Mouse (Mus musculus) heart, adult 18-20 months (tissue): ENCODE results near the gene Ppp2r5d. TPM values are rescaled to one million over a fixed set of nuclear protein-coding genes. Genes with fewer than 3 reads are reported as not detected.

Experiments used
- DNase-seq, 2 experiments: peaks; one replicate each; pipeline ENCODE4 v3.0.0; 2021 to 2022; ENCODE audit warnings: mixed read lengths in 1 of 2
- total RNA-seq, 2 experiments: library from RNA; stranded (reverse); gene quantifications; 2 replicates each; pipeline ENCODE4 v1.2.3; 2021

Gene Ppp2r5d
- total RNA-seq, 2 experiments from 2014 or later: 29.0 to 30.0 TPM

DNA sequence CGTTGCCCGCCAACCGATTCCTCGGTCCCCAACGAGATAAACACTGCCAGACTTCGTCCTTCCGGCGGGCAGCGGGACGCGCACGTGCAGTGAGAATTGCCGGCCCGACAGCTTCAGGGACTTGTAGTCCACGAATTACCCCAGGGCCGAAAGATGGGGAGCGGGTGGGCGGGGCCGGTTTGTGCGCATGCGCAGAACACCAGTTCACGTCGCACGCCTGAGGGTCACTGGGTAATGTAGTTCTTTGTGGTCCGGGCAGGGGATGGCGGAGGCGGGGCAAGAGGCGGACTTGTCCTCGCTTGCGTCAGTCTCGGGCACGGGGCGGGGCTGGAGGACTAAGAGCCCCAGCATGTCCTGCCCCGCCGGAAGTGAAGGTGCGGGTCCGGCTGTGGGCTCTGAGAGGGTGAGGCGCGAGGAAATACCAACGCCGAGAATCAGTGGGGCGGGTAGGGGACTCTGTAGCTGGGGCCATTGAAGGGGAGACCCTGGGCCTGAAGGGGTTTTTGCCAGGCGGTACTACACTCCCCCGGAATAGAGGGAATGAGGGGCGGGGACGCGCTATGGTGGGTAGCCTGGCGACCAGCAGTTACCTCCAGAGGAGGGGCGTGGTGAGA, 24.0 kb downstream of the Ppp2r5d start, which contains the start of gene Klhdc3:
Klhdc3 (minus strand) TSS at position 155 of the 614 bp plus-strand sequence.
- peak; percentile 97 to 99 for DNase-seq

DNA sequence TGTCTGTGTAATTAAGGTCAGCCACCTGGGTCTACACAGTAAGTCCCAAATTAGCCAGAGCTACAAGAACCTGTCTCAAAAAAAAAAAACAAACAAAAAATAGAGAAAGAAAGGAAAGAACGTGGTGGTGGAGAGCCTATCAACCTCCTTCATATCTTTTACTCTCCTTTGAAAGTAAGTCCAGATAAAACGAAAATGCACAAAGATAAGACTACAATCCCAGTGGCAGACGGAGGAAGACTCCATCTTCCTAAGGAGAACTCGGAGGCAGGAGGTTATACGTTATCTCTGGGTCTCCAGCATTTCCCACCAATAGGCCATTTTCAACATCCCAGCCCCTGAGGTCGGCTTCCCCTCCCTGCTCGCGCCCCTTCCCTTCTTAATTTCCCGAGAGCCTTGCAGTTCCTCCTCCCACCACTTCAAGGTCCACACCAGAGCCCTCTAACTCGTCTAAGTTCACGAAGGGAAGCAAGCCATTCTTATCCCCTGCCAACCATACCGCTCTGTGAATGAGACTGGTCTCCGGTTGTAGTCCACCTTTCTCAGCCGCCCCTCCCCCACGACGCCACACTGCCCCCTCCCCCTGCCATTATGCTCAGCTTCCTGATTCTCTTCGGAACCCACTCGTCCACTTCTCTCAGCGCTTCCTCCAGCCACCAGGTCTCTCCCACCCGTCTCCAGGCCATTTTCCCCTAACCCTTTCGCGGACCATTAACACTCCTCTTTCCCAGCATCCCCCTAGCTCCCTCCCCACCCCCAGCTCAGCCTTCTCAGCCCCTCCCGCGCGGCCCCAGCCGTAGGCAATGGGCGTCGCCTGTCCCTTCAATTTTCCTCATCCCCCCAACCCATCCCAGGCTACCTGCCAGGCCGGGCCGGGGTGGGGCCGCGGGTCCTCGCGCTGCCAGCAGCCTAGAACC, 24.8 kb downstream of the Ppp2r5d start:
- DNase-seq: peak in 1 of 2 experiments; percentile 68

DNA sequence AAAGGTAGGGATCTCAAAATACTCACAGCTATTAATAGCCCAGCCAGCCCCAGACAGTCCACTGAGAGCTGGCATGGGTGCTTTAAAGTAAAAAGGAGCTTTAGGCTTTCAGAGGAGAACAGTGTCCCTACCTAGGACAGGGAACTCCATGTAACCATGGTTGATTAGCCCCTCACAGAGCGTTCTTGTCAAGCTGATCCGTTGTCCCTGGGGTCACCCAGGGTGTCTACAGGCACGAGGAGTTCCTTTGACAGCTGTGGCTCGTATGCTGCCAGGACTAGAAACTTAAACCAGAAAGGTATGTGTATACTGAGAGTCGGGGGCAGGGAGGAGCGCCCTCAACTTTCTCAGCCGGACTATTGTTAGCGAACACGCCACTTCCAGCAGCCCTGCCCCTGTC, 26.0 kb downstream of the Ppp2r5d start:
- peak; percentile 53 to 56 for DNase-seq

DNA sequence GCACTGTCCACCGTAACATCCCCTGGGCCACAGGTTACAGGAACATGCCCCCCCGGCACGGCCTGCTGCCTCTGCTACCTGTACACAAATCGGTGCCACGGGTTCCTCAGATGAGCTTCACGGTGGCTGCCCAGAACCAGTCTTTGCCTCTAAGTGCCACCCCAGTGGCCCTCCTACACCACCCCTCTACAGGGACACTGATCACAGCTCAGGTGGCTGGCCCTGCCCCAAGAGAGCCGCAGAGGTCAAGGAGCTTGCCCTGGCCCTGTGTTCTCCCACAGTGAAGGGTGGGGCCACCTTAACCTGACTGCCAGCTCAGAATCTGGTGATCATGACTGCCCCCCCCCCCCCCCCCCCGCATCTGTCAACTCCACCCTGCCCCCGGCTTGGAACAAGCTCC, 26.5 kb downstream of the Ppp2r5d start, which contains the start of gene Mea1:
Mea1 (plus strand) TSS at position 378 of the 400 bp plus-strand sequence.
- DNase-seq: peak; percentile 51 to 54

DNA sequence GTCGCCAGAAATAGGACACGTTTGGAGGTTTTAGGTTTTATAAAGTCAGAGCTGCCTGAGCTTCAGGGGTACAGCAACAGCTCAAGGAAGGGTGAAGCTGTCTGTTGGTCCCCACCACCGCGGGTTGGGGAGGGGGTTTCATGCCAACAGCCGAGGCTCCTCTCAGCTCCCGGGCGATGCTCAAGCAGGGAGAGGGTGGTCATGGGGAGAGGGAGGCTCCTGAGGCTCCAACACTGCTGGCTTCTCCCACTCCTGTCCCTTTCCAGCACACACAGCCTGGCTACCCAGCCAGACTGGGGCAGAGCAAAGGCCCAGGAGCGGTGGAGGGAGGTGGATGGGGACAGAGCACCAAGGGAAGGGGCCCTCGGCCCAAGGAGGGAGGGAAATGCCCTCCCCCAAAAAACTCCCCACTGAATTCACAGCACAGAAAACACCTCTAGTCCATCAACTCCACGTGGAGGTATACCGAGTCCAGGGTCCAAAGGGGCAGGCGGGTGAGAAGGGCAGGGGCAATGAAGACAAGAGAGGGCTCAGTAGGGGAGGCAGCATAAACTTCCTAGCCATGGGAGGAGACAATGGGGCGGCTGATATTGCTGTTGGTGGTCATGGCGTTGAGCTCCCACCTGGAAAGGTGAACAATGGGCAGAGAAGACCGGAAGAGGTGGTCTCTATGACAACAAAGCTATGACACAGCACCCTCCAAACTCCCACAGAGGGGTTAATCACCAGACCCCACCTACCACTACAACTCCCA, 30.2 kb downstream of the Ppp2r5d start:
- no peak for DNase-seq

DNA sequence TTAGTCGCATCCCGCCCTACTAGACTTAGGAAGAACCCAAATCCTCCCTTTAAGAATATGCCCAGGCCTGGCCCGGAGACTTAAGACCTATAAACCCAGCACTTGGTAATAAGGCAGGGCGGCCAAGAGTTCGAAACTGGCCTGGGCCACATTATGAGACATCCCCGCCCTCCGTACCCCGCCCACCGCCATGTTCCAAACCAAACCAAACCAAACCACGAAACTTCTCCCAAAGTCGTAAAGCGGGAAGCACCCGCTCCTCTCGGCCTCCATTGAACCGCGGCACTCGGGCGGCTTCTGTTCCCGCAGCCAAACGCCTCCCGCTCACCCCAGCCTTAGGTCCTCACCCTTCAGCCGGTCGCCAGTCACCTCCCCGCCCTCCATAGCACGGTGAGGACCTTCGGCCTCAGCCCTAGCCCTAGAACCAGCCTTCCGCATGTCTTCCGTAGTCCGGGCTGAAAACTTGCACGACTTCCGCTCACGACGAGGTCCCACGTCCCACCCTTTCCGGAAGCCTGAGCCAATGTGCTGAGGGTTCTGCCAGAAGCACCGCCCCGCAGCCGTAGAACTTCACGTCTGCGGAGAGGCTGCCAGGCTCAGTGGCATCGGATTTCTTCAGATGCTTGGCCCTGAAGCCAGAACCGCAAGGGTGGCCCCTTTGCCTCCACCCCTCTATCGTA, 30.9 kb downstream of the Ppp2r5d start, which contains the start of gene Rrp36:
Rrp36 (minus strand) TSS at position 503 of the 680 bp plus-strand sequence.
- peak; percentile 96 for DNase-seq

DNA sequence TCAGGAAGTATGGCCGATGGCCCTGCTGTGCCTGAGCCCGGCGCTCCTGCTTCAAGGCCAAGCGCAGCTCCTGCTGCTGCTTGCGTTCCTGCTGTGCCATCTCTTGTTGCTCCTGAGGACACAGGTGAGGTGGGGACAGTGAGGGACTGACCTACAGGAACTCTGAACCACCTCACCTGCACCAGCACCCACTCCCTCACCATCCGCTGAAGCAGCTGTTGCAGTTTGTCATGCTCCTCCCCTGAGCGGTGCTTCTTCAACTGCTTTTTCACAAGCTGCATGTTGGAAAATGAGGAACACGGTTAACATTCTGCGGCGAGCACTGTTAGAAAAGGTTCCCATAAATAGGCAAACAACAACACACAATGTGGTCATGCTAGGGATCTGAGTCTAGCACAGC, 35.0 kb downstream of the Ppp2r5d start:
- DNase-seq: no peak

DNA sequence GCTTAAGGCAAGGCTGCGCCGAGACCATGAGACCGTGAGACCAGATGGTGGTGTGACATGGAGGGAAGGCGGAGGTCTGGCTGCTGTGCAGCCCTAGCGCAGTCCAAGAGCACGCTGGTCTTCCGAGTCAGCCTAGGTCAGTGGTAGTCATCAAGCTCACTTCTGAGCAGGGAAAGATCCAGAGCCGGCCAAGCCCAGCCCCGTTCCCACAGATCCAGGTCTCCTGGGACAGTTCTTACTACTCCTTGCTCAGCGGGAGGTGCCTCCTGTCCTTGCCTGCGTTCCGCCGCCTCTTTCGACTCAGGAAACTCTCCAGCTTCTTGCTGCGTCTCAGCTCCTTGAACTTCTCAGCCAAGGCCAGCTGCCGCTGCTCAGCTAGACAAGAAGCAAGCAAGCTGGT, 37.2 kb downstream of the Ppp2r5d start:
- peak; percentile 46 to 70 for DNase-seq

DNA sequence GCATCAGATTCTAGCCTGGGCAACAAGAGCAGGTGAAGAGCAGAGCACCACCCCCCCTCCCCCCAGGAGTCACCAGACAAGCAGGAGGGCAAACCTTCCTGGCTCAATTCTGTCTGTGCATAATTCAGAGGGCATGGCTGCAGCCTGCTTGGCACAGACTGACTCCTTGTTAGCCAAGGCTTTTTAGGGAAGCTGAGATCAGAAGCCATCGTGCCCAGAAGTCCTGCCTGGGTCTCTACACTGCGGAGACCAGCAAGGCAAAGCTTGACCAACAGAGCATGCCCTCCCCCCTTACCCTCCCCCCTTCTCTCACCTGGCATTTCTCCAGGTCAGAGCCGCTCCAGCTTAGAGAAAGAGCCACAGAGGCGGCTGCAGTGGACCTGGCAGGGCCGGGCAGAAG, 42.2 kb downstream of the Ppp2r5d start:
- peak; percentile 51 to 79 for DNase-seq

DNA sequence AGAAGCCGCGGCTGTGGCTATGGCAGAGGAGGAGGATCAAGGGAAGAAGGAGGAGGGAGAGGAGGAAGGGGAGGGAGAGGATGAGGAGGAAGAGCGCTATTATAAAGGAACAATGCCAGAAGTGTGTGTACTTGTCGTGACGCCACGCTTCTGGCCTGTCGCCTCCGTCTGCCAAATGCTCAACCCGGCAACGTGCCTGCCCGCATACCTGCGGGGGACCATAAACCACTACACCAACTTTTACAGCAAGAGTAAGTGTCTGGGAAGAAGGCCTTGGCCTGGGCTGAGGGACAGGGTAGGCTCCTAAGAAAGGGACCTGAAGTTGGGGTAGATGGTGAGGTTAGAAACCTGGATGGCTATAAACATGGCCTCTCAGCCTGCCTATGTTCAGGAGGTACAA, 42.9 kb downstream of the Ppp2r5d start:
- DNase-seq: no peak

DNA sequence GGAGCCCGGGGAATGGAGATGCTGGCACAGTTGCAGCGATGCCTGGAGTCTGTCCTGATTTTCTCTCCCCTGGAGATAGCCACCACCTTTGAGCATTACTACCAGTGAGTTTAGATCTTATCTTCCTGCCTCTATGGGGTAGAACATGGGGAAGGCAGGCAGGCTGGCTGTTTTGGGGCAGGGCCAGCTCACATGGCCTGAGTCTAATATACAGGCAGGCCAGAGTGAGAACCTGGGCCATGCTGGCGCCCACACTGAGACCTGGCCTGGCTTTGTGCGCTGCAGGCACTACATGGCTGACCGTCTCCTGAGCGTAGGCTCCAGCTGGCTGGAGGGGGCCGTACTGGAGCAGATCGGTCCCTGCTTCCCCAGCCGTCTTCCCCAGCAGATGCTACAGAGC, 43.6 kb downstream of the Ppp2r5d start:
- no peak for DNase-seq

DNA sequence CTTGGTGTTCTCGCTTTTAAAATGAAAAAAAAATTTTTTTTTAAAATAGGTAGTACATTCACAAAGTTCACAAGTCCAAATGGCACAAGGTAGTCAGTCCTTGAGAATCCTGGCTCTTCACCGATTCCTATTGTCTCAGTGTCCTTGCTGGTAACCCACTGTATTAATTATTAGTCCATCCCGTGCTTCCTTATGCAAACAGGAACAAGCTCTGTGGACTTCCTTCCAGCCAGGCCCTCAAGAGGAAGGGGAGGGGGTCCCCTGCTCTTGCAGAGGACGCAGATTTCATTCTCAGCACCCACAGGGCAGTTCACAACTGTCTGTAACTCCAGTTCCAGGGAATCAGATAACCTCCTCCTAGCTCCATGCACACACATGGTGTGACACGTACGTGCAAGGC, 48.9 kb downstream of the Ppp2r5d start:
- DNase-seq: no peak

DNA sequence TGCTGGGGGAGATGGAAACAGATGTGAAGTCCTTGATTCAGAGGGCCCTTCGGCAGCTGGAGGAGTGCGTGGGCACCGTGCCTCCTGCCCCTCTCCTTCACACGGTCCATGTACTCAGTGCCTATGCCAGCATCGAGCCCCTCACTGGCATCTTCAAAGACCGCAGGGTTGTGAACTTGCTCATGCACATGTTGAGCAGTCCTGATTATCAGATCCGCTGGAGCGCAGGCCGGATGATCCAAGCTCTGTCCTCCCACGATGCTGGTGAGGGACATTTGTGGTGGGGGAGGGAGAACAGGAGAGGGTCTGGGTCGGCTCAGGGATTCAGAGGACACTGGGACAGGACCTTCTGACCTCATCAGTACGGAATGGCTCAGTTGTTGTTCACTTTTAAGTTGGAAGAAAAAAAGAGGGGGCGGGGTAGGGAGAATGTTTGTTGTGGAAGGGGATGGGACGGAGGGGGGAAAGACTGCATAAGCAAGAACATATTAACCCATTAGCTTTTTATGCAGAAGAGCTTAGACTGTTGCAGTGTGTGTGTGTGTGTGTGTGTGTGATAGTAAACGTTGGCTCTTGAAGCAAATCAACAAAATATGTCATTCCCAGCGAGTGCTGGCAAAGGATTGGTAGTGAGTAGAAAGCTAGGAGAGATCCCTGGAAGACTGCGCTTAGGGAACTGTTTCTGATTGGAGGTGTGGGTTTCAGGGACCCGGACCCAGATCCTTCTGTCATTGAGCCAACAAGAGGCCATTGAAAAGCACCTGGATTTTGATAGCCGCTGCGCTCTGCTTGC, 53.0 kb downstream of the Ppp2r5d start:
- DNase-seq: no peak

DNA sequence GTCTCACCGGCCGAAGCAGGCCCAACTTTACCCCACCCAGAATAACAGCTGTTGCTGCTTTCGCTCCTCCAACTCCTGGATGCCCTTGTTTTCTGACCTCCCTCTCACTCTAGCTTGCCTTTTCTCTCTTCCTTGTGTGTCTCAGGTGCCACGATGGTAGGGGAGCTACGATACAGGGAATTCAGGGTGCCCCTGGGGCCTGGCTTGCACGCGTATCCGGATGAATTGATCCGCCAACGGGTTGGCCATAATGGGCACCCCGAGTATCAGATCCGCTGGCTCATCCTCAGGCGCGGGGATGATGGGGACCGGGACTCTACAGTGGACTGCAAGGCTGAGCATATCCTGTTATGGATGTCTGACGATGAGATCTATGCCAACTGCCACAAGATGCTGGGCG, 53.6 kb downstream of the Ppp2r5d start:
- DNase-seq: no peak

DNA sequence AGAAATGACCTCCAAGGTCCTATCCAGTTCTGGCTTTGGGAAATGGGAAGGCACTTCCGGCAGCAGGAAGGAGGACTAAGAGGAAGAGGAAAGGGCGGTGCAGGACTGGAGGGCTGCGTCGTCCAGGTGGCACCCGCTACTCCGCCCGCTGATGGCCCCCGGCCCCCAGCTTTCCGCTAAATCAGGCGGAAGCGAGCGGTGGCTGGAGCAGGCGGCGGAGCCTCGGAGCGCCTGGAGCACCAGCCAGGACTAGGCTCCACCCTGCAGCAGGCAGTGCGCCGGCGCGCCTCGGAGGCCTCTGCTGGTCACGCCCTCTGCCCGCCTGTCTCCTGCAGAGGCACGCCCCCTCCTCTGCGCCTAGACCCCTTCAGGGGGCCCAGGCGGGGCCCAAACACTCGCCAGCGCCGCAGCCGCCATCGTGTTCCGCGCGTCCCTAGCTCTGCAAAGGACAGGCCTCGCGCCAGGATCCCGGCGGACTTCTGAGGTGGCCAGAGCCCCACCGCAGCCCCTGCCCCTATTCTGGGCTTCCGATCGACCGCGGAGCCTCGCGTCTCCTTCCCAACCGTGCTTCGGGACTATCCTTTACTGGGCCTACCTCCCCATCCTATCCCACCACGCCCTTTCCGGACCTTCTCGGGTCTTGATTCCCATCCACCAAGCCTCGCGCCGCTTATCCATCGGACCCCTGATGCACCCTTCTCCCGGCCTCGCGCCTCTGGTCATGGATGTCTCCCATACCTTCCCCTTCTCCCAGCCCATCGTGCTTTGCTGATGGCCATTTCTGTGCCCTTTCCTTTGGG, 54.5 kb downstream of the Ppp2r5d start, which contains the start of gene Cul7:
Cul7 (plus strand) TSS at position 106 of the 800 bp plus-strand sequence.
- DNase-seq: peak; percentile 89 to 96

DNA sequence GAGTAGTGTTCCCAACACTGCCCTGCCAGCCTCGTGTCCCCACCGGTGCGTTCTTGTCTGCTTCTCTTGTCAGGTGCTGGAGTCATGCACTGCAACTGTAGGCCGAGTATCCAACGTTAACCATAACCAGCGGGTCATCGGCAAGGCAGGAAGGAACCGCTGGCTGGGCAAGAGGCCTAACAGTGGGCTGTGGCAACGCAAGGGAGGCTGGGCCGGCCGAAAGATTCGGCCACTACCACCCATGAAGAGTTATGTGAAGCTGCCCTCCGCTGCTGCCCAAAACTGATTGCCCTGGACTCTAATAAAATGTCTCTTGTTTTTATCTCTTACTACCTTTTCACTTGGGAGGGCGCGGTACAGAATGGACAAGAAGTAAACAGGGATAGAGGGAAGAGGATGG, 55.1 kb downstream of the Ppp2r5d start:
- no peak for DNase-seq

DNA sequence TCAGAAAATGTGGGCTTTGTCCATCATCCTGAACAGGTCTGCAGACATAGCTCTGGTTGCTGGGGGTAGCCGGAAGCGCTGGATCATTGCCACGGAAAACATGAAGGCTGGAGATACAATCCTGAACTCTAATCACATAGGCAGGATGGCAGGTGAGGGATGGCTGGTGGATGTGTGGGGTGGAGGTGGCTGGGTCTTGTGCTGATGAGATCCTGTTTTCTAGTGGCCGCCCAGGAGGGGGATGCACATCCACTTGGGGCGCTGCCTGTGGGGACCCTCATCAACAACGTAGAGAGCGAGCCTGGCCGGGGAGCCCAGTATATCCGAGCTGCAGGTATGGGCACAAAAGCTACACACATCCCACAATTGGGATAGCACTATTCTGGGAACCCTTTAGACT, 56.5 kb downstream of the Ppp2r5d start:
- no peak for DNase-seq

DNA sequence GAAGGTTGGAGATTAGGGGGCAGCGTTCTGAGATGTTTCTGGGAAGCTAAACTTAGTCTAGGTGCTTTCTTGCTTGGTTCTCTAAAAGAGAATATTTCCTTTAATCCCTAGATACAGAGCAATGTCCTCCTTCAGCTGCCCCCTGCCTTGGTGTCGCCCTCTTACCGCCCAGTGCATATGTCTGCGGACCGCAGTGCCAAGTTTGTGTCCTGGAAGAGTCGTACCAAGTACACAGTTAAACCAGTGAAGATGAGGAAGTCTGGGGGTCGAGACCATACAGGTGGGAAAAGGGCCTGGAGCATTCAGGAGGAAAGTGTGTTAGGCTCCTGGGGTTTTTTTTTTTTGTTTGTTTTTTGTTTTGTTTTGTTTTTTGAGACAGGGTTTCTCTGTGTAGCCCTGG, 57.6 kb downstream of the Ppp2r5d start:
- DNase-seq: no peak

DNA sequence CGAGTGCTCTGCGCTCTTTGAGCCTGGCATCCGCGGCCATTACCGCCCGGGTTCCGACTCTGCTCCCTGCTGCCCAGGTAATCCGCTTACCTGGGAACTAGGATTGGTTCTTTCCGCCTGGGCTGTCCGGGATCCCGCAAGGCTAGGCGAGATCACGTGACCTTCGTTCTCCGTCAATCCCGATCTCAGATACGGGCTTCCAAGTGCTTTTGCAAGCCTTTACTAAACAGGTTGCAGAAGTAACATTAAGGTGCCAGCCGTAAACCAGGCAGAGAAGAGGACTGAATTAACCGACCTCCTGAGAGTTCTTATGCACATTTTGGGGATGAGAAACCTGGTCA, 58.6 kb downstream of the Ppp2r5d start:
- DNase-seq: no peak
